Mouse (Mus musculus) liver, embryonic 13.5 days (tissue): Measurements from ENCODE around the gene Olfr987. TPM values are rescaled to one million over a fixed set of nuclear protein-coding genes. Genes with fewer than 3 reads are reported as not detected.
"Not testable (repeated sequence)": the region's sequence is repeated elsewhere in the genome, so short reads cannot be mapped to it uniquely, and the experiment has no call there.

Source experiments
- ATAC-seq: fragments of 200-750 bp; cut with Nextera tagmentation; 2 replicates; pipeline ENCODE4 v1.8.0; 2017; ENCODE audit warnings: low read depth, mild to moderate bottlenecking, moderate number of reproducible peaks, moderate library complexity
- DNase-seq: peaks from one replicate; pipeline ENCODE4 v3.0.0; 2022
- H3K27ac ChIP-seq: fragments of 300-500 bp; sonication (generic); 2 replicates; pipeline ENCODE4 v1.5.1; 2015; ENCODE audit warnings: moderate library complexity, mild to moderate bottlenecking, inconsistent platforms
- H3K27me3 ChIP-seq: fragments of 300-500 bp; sonication (generic); 2 replicates; pipeline ENCODE4 v1.6.1; 2015; ENCODE audit warnings: mild to moderate bottlenecking, inconsistent platforms
- H3K36me3 ChIP-seq: fragments of 300-500 bp; sonication (generic); 2 replicates; pipeline ENCODE4 v1.6.1; 2015; ENCODE audit warnings: mild to moderate bottlenecking, inconsistent platforms
- H3K4me1 ChIP-seq: fragments of 300-500 bp; sonication (generic); replicated peaks from 2 replicates; pipeline ENCODE4 v1.6.1; 2015; ENCODE audit warnings: inconsistent platforms
- H3K4me2 ChIP-seq: fragments of 300-500 bp; sonication (generic); 2 replicates; pipeline ENCODE4 v1.6.1; 2015; ENCODE audit warnings: inconsistent platforms, mild to moderate bottlenecking, moderate library complexity
- H3K4me3 ChIP-seq: fragments of 300-500 bp; sonication (generic); replicated peaks from 2 replicates; pipeline ENCODE4 v1.5.1; 2015; ENCODE audit warnings: mild to moderate bottlenecking, inconsistent platforms
- H3K9ac ChIP-seq: fragments of 300-500 bp; sonication (generic); 2 replicates; pipeline ENCODE4 v1.6.1; 2015; ENCODE audit warnings: mild to moderate bottlenecking, inconsistent platforms
- H3K9me3 ChIP-seq: fragments of 300-500 bp; sonication (generic); replicated peaks from 2 replicates; pipeline ENCODE4 v1.6.1; 2016; ENCODE audit warnings: inconsistent platforms
- WGBS: fragments of 180-500 bp; shearing (Covaris S2); methylation state at CpG from one replicate; pipeline ENCODE4 v1.1.7; 2015; ENCODE audit not compliant: insufficient replicate concordance; 5-methylcytosine and 5-hydroxymethylcytosine counted together
- polyA plus RNA-seq: library from polyadenylated mRNA; unstranded; fragments of >200 nt; fragmentation: Nextera tagmentation; extraction: Ambion mirVana; gene quantifications from 2 replicates; pipeline ENCODE4 v1.2.1, GENCODE M21; 2015

The Olfr987 gene
- polyA plus RNA-seq: not detected in 2 replicates

DNA sequence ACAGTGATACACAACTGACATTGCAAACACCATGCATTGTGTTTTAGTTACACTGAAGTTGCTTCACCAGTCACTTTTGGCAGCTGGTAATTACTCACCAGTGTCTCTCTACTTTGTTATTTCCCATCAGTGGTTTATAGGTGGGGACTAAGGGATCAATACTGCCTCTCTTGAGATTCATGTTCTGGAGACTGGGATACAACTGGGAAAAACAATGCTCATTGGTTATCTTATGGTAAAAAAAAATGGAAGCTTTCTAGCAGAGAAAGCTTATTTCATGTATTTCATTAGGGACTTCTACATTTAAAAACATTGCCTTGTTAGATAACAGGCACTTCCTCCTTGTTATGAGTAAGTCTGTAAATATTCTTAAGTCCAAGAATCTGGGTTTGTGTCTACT, at the start of gene Olfr987:
Olfr987 (minus strand) TSS at position 101 of the 400 bp plus-strand sequence.
- not testable (repeated sequence) for H3K4me2 ChIP-seq, DNase-seq, H3K27me3 ChIP-seq, H3K9ac ChIP-seq, H3K27ac ChIP-seq, ATAC-seq, H3K4me3 ChIP-seq, H3K36me3 ChIP-seq, H3K9me3 ChIP-seq, H3K4me1 ChIP-seq

DNA sequence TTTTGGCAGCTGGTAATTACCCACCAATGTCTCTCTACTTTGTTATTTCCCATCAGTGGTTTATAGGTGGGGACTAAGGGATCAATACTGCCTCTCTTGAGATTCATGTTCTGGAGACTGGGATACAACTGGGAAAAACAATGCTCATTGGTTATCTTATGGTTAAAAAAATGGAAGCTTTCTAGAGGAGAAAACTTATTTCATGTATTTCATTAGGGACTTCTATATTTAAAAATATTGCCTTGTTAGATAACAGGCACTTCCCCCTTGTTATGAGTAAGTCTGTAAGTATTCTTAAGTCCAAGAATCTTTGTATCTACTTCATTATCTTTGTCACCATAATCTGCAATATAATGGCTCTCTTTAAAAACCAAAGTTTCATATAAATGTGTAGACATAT, 24.0 kb upstream of the Olfr987 start, which contains the start of gene Olfr988:
Olfr988 (minus strand) TSS at position 101 of the 400 bp plus-strand sequence.
- not testable (repeated sequence) for H3K4me2 ChIP-seq, H3K9ac ChIP-seq, H3K4me1 ChIP-seq, H3K9me3 ChIP-seq, H3K27ac ChIP-seq, DNase-seq, H3K4me3 ChIP-seq, H3K36me3 ChIP-seq, ATAC-seq, H3K27me3 ChIP-seq

DNA sequence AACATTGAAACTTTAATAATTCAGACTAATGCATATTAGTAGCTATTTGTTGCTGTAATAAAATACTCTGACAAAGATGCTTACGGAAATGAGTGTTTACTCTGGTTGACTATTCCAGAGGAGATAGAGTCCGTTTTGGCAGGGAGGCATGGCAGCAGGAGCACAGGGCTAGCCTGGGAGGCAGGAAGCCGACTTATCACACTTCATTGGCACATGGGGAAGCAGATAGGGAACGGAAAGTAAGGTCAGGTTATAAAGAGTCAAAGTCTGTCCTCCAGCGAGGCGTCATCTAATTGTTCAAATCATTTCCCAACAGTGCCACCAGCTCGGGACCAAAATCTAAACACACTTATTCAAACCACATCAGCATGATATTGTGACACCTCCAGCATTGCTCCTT, 857 bp upstream of the Olfr987 start:
- no peak for ATAC-seq
- no peaks in the 10 kb centered on the region for H3K4me1 ChIP-seq
- no peaks in the 10 kb centered on the region for H3K27me3 ChIP-seq
- no peak overlapping the region for H3K27ac ChIP-seq
- H3K4me3 ChIP-seq: no peak overlapping the region
- H3K36me3 ChIP-seq: no peaks in the 10 kb centered on the region
- no peak overlapping the region for H3K9ac ChIP-seq
- DNase-seq: no peak
- 22% methylated on average over 7 of the region's 7 CpGs for WGBS
- H3K4me2 ChIP-seq: no peak overlapping the region
- no peaks in the 10 kb centered on the region for H3K9me3 ChIP-seq

DNA sequence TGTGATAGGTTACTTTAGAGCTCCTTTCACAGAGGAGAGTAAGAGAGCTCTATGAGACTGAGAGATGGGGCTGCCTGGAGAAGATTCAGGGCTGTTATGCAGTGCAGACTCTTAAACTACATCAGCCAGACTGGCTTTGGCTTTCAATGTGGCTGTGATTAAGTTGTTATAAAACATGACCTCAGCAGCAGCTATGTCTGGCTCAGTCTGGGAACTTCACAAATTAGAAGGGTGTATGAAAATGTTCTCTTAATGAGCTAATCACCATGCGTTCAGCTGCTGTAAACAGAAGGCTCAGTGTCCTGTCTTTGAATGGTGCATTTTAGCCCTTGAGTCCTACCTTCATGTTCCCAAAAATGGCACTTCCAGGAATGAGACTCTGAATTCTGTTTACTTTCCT, 20.0 kb downstream of the Olfr987 start:
- ATAC-seq: no peak

DNA sequence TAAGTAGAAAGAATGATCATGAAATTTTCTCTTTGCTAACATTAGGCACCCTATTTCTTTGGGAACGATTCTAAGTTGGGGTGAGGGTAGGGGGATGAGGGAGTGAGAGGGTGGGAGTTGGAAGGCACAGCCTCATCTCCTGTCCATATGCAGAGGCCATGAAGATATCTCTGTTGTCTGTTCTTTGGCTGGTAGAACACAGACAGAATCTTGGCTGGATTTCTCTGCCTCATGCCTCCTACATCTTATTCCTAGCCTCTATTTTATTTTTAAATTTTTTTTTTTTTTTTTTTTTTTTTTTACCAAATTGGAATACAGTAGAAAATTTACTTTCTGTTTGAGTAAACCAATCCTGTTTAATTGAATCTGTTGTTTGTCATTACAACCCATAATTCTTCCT, 53.7 kb downstream of the Olfr987 start:
- H3K27me3 ChIP-seq: no peaks in the 10 kb centered on the region
- no peaks in the 10 kb centered on the region for H3K36me3 ChIP-seq
- no peak overlapping the region for H3K27ac ChIP-seq
- no peaks in the 10 kb centered on the region for H3K9me3 ChIP-seq
- 37% methylated on average over 1 of the region's 1 CpGs for WGBS
- no peak overlapping the region for H3K9ac ChIP-seq
- H3K4me2 ChIP-seq: no peak overlapping the region
- no peak overlapping the region for H3K4me3 ChIP-seq
- ATAC-seq: no peak
- no peaks in the 10 kb centered on the region for H3K4me1 ChIP-seq
- DNase-seq: no peak

More for the DNA sequence above, 20.0 kb downstream of the Olfr987 start:
- WGBS: 63% methylated on average over 1 of the region's 1 CpGs
- no peak overlapping the region for H3K4me3 ChIP-seq
- H3K9ac ChIP-seq: no peak overlapping the region
- H3K27ac ChIP-seq: no peak overlapping the region
- no peak for DNase-seq
- no peak overlapping the region for H3K4me2 ChIP-seq
- H3K27me3 ChIP-seq: no peaks in the 10 kb centered on the region
- H3K4me1 ChIP-seq: no peaks in the 10 kb centered on the region
- no peaks in the 10 kb centered on the region for H3K36me3 ChIP-seq
- no peaks in the 10 kb centered on the region for H3K9me3 ChIP-seq

DNA sequence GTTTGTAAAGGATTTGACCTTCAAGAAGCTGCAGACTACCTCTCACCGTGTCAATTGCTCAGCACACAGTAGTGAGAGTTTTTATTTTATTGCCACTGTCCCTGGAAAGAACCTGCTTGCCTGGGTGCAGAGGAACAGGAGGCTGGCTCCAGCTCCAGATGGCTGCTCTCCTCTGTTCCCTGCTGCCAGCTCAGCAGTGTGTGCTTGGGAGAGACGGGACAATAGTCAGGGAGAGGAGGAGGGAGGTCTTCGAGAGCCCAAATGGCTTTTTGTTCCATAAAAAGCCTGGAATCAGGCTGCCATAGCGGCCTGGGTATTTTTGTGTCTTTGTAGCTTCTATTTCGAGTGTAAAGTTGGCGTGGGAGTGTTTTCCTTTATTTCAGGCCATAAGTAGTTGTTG, 54.5 kb downstream of the Olfr987 start:
- ATAC-seq (no peak), DNase-seq (no peak)
- Histone ChIP-seq H3K36me3 (no peaks in the 10 kb centered on the region), H3K4me2 (no peak overlapping the region), H3K4me3 (no peak overlapping the region), H3K9me3 (no peaks in the 10 kb centered on the region), H3K4me1 (no peaks in the 10 kb centered on the region), H3K27ac (no peak overlapping the region), H3K27me3 (no peaks in the 10 kb centered on the region), H3K9ac (no peak overlapping the region)
- 35% methylated on average over 6 of the region's 6 CpGs for WGBS

DNA sequence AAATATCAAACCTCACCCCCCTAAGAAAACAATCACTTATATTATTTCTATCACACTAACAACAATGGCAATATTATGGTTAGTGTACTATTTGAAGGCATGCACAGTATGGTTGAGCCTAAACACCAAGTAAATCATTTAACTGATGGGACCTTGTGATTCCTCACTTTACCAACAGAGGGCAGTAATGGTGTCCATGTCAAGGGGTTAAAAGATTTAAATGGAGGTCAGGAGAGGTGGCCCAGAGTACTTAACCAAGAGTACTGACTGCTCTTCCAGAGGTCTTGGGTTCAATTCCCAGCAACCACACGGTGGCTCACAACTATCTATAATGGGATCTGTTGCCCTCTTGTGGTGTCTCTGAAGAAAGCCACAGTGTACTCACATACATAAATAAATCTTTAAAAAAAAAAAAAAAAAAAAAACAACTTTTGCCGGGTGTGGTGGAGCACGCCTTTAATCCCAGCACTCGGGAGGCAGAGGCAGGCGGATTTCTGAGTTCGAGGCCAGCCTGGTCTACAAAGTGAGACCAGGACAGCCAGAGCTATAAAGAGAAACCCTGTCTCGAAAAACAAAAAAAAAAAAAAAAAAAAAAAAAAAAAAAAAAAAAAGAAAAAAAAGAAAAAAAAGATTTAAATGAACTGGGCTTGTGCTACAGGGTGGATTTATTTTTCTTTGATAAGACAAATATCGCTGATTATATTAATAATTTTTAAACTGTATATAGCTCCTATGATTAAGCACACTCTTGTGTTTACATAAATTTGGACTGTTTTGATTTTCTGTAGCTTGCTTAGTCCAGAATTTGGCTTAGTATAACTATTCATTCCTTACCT, 55.3 kb downstream of the Olfr987 start:
- no peak overlapping the region for H3K4me2 ChIP-seq
- no peaks in the 10 kb centered on the region for H3K4me1 ChIP-seq
- no peak for DNase-seq
- H3K9me3 ChIP-seq: no peaks in the 10 kb centered on the region
- 68% methylated on average over 8 of the region's 8 CpGs for WGBS
- no peaks in the 10 kb centered on the region for H3K27me3 ChIP-seq
- ATAC-seq: no peak
- H3K9ac ChIP-seq: no peak overlapping the region
- H3K4me3 ChIP-seq: no peak overlapping the region
- no peak overlapping the region for H3K27ac ChIP-seq
- no peaks in the 10 kb centered on the region for H3K36me3 ChIP-seq

DNA sequence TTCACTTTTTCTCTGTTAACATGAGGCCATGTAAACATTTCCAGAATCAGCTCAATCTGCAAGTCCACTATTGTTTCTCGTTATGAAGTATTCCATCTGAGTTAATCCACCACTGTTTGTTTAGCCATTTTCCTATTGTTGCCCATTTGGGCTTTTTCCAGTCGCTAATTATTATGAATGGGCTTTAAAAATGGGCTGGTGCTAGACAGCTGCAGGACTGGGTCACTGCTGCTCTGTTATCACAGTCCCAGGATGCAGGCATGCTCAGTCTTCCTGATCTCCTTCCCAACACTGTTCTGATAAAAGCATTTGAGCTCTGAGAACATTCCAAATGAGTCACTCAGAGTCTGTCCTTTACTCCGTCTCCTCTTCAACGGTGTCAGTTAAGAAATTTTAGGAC, 58.1 kb downstream of the Olfr987 start:
- peak; percentile 64 for ATAC-seq
- Histone ChIP-seq H3K9me3 (no peaks in the 10 kb centered on the region), H3K9ac (no peak overlapping the region), H3K4me2 (no peak overlapping the region), H3K4me1 (no peaks in the 10 kb centered on the region), H3K27ac (no peak overlapping the region), H3K27me3 (no peaks in the 10 kb centered on the region), H3K36me3 (no peaks in the 10 kb centered on the region), H3K4me3 (no peak overlapping the region)
- no peak for DNase-seq
- 21% methylated on average over 4 of the region's 4 CpGs for whole genome bisulfite sequencing

Other genes with a start within 250 kb of the Olfr987 start
- 2.0 and 2.4 TPM in 2 replicates for gene Aplnr, start 203.1 kb downstream of the Olfr987 start, polyA plus RNA-seq
- gene Lrrc55, start 142.1 kb downstream of the Olfr987 start, polyA plus RNA-seq: 0.10 and 0.12 TPM in 2 replicates
- gene Olfr988, start 23.9 kb upstream of the Olfr987 start, polyA plus RNA-seq: not detected in 2 replicates
- not detected in 2 replicates for gene Olfr992, start 70.2 kb upstream of the Olfr987 start, polyA plus RNA-seq
- not detected in 2 replicates for gene Olfr993, start 75.6 kb upstream of the Olfr987 start, polyA plus RNA-seq
- gene Olfr994, start 97.1 kb upstream of the Olfr987 start, polyA plus RNA-seq: not detected in 2 replicates
- gene Olfr995, start 104.3 kb upstream of the Olfr987 start, polyA plus RNA-seq: not detected in 2 replicates
- gene 4833423E24Rik, start 179.7 kb upstream of the Olfr987 start, polyA plus RNA-seq: not detected in 2 replicates
- not detected in 2 replicates for gene Olfr996, start 239.9 kb upstream of the Olfr987 start, polyA plus RNA-seq
- not detected in 2 replicates for gene Olfr998, start 249.6 kb upstream of the Olfr987 start, polyA plus RNA-seq